Mouse (Mus musculus): ENCODE measurements around the gene Slc25a21. TPM values are rescaled to one million over a fixed set of nuclear protein-coding genes. Genes with fewer than 3 reads are reported as not detected.

Gene Slc25a21
- total RNA-seq, 2 experiments from 2014 or later = 0.35 to 0.91 TPM

- no peak for DNase-seq
Measured at GRCm38 (mm10) chr12:56737104-56737503, 460.2 kb downstream of the Slc25a21 start.

- no peak for DNase-seq
Measured at GRCm38 (mm10) chr12:56727631-56728030, 469.6 kb downstream of the Slc25a21 start.

- DNase-seq = no peak
Measured at GRCm38 (mm10) chr12:56718707-56719051, 478.6 kb downstream of the Slc25a21 start.

- DNase-seq = no peak
Measured at GRCm38 (mm10) chr12:56717971-56718706, 479.1 kb downstream of the Slc25a21 start.

- DNase-seq = no peak
Measured at GRCm38 (mm10) chr12:56701004-56701403, 496.3 kb downstream of the Slc25a21 start.

- no peak for DNase-seq
Measured at GRCm38 (mm10) chr12:56699915-56700900, 497.1 kb downstream of the Slc25a21 start.

- no peak for DNase-seq
Measured at GRCm38 (mm10) chr12:56699351-56699750, 497.9 kb downstream of the Slc25a21 start.

- DNase-seq = no peak
Measured at GRCm38 (mm10) chr12:56698191-56698980, 498.9 kb downstream of the Slc25a21 start.

GRCm38 (mm10) chr12:56697785-56698184 lies 499.5 kb downstream of the Slc25a21 start:
- no peak for DNase-seq

GRCm38 (mm10) chr12:56697011-56697740 lies 500.1 kb downstream of the Slc25a21 start:
- no peak for DNase-seq

GRCm38 (mm10) chr12:56696174-56697010 lies 500.9 kb downstream of the Slc25a21 start:
- no peak for DNase-seq

GRCm38 (mm10) chr12:56695358-56696173 lies 501.7 kb downstream of the Slc25a21 start:
- no peak for DNase-seq

GRCm38 (mm10) chr12:56694936-56695335 lies 502.3 kb downstream of the Slc25a21 start:
- no peak for DNase-seq

GRCm38 (mm10) chr12:56694361-56694760 lies 502.9 kb downstream of the Slc25a21 start:
- DNase-seq = no peak

- no peak for DNase-seq
Measured at GRCm38 (mm10) chr12:56693411-56694098, 503.7 kb downstream of the Slc25a21 start.

- DNase-seq = no peak
Measured at GRCm38 (mm10) chr12:56692536-56692935, 504.7 kb downstream of the Slc25a21 start.

- DNase-seq = no peak
Measured at GRCm38 (mm10) chr12:56691427-56692079, 505.7 kb downstream of the Slc25a21 start, which contains the start of gene Pax9. Gene Pax9, plus strand, starts transcription at chr12:56691767.

- DNase-seq = no peak
Measured at GRCm38 (mm10) chr12:56691001-56691400, 506.3 kb downstream of the Slc25a21 start.

- no peak for DNase-seq
Measured at GRCm38 (mm10) chr12:56690366-56690765, 506.9 kb downstream of the Slc25a21 start.
